Mouse (Mus musculus): ENCODE measurements around the gene Mrpl54. TPM values are rescaled to one million over a fixed set of nuclear protein-coding genes. Genes with fewer than 3 reads are reported as not detected.

The Mrpl54 gene
- polyA plus RNA-seq (2012; rRNA removed) = 88.3 and 93.2 TPM in 2 replicates

GRCm38 (mm10) chr10:81266211-81267105 lies at the start of gene Mrpl54, which contains the start of gene Apba3:
Gene Mrpl54, minus strand, starts transcription at chr10:81266934.
Gene Apba3, plus strand, starts transcription at chr10:81266960.

GRCm38 (mm10) chr10:81292554-81293333 lies 26.0 kb upstream of the Mrpl54 start, which contains the start of gene Pip5k1c:
Gene Pip5k1c, plus strand, starts transcription at chr10:81292963.

GRCm38 (mm10) chr10:81291511-81292104 lies 24.9 kb upstream of the Mrpl54 start, which contains the start of gene Tjp3:
Gene Tjp3, minus strand, starts transcription at chr10:81291581.

GRCm38 (mm10) chr10:81252424-81253419 lies 14.0 kb downstream of the Mrpl54 start, which contains the start of gene Matk:
Gene Matk, plus strand, starts transcription at chr10:81252935.

GRCm38 (mm10) chr10:81232580-81233225 lies 34.0 kb downstream of the Mrpl54 start, which contains the start of gene Zfr2:
Gene Zfr2, plus strand, starts transcription at chr10:81233155.

GRCm38 (mm10) chr10:81230438-81231332 lies 36.0 kb downstream of the Mrpl54 start, which contains the start of gene Atcay:
Gene Atcay, minus strand, starts transcription at chr10:81230833.

Other genes with a start within 250 kb of the Mrpl54 start
- 37.6 and 39.8 TPM in 2 replicates for gene Diras1, start 241.3 kb downstream of the Mrpl54 start, polyA plus RNA-seq (2012; rRNA removed)
- 53.7 and 54.5 TPM in 2 replicates for gene Slc39a3, start 229.5 kb downstream of the Mrpl54 start, polyA plus RNA-seq (2012; rRNA removed)
- 278 and 296 TPM in 2 replicates for gene Sgta, start 206.8 kb downstream of the Mrpl54 start, polyA plus RNA-seq (2012; rRNA removed)
- 68.1 and 69.3 TPM in 2 replicates for gene Thop1, start 196.9 kb downstream of the Mrpl54 start, polyA plus RNA-seq (2012; rRNA removed)
- gene Creb3l3, start 168.1 kb downstream of the Mrpl54 start, polyA plus RNA-seq (2012; rRNA removed) = 0.23 and 0.35 TPM in 2 replicates
- 179 and 186 TPM in 2 replicates for gene Map2k2, start 161.0 kb downstream of the Mrpl54 start, polyA plus RNA-seq (2012; rRNA removed)
- 10.6 and 12.4 TPM in 2 replicates for gene Zbtb7a, start 131.7 kb downstream of the Mrpl54 start, polyA plus RNA-seq (2012; rRNA removed)
- 41.9 and 42.9 TPM in 2 replicates for gene Pias4, start 99.0 kb downstream of the Mrpl54 start, polyA plus RNA-seq (2012; rRNA removed)
- gene Eef2, start 90.3 kb downstream of the Mrpl54 start, polyA plus RNA-seq (2012; rRNA removed) = 1,386 and 1,461 TPM in 2 replicates
- gene Dapk3, start 83.9 kb downstream of the Mrpl54 start, polyA plus RNA-seq (2012; rRNA removed) = 78.9 and 87.7 TPM in 2 replicates
- not detected in 2 replicates for gene 4930442H23Rik, start 83.1 kb downstream of the Mrpl54 start, polyA plus RNA-seq (2012; rRNA removed)
- 0.14 and 0.18 TPM in 2 replicates for gene Nmrk2, start 64.9 kb downstream of the Mrpl54 start, polyA plus RNA-seq (2012; rRNA removed)
- gene Atcay, start 36.1 kb downstream of the Mrpl54 start, polyA plus RNA-seq (2012; rRNA removed) = 103 and 115 TPM in 2 replicates
- 56.2 and 61.9 TPM in 2 replicates for gene Zfr2, start 33.8 kb downstream of the Mrpl54 start, polyA plus RNA-seq (2012; rRNA removed)
- 27.4 and 30.6 TPM in 2 replicates for gene Matk, start 14.0 kb downstream of the Mrpl54 start, polyA plus RNA-seq (2012; rRNA removed)
- 42.9 and 51.3 TPM in 2 replicates for gene Apba3, start within 50 bp of the Mrpl54 start, polyA plus RNA-seq (2012; rRNA removed)
- gene Tjp3, start 24.6 kb upstream of the Mrpl54 start, polyA plus RNA-seq (2012; rRNA removed) = 4.5 and 4.8 TPM in 2 replicates
- 190 and 197 TPM in 2 replicates for gene Pip5k1c, start 26.0 kb upstream of the Mrpl54 start, polyA plus RNA-seq (2012; rRNA removed)
- 43.9 and 45.0 TPM in 2 replicates for gene Cactin, start 54.2 kb upstream of the Mrpl54 start, polyA plus RNA-seq (2012; rRNA removed)
- gene Tbxa2r, start 61.8 kb upstream of the Mrpl54 start, polyA plus RNA-seq (2012; rRNA removed) = 3.5 and 4.3 TPM in 2 replicates
- 0.04 and 0.13 TPM in 2 replicates for gene Gipc3, start 76.3 kb upstream of the Mrpl54 start, polyA plus RNA-seq (2012; rRNA removed)
- 68.8 and 75.6 TPM in 2 replicates for gene Hmg20b, start 83.5 kb upstream of the Mrpl54 start, polyA plus RNA-seq (2012; rRNA removed)
- 10.2 and 11.7 TPM in 2 replicates for gene Mfsd12, start 90.6 kb upstream of the Mrpl54 start, polyA plus RNA-seq (2012; rRNA removed)
- gene 4930404N11Rik, start 98.9 kb upstream of the Mrpl54 start, polyA plus RNA-seq (2012; rRNA removed) = 0.14 and 0.44 TPM in 2 replicates
- gene Fzr1, start 111.6 kb upstream of the Mrpl54 start, polyA plus RNA-seq (2012; rRNA removed) = 130 and 138 TPM in 2 replicates
- 65.9 and 67.3 TPM in 2 replicates for gene Dohh, start 117.5 kb upstream of the Mrpl54 start, polyA plus RNA-seq (2012; rRNA removed)
- gene Gm48551, start 117.5 kb upstream of the Mrpl54 start, polyA plus RNA-seq (2012; rRNA removed) = 6.7 and 7.1 TPM in 2 replicates
- gene Gm48552, start 122.1 kb upstream of the Mrpl54 start, polyA plus RNA-seq (2012; rRNA removed) = 8.2 and 10.2 TPM in 2 replicates
- 3.1 and 3.9 TPM in 2 replicates for gene Smim24, start 126.1 kb upstream of the Mrpl54 start, polyA plus RNA-seq (2012; rRNA removed)
- gene Nfic, start 188.7 kb upstream of the Mrpl54 start, polyA plus RNA-seq (2012; rRNA removed) = 11.0 and 17.7 TPM in 2 replicates
- gene Celf5, start 215.8 kb upstream of the Mrpl54 start, polyA plus RNA-seq (2012; rRNA removed) = 286 and 299 TPM in 2 replicates
- gene Ncln, start 229.5 kb upstream of the Mrpl54 start, polyA plus RNA-seq (2012; rRNA removed) = 145 and 155 TPM in 2 replicates
- gene S1pr4, start 233.2 kb upstream of the Mrpl54 start, polyA plus RNA-seq (2012; rRNA removed) = 0.34 and 0.43 TPM in 2 replicates

Data from central nervous system, embryonic 14 days (tissue).